8 mouse cellular contexts compared by ENCODE assay signal in genomic region chr17:74993726-74994581, GRCm38 (mm10). TPM values are rescaled to one million over a fixed set of nuclear protein-coding genes. Genes with fewer than 3 reads are reported as not detected.
A peak's percentile ranks its signal among the peaks of the same experiment; 100 is the strongest.
DNase-seq lines count a peak whose midpoint lies in the region; ATAC-seq and TF ChIP-seq lines count a peak whose summit lies in the region.

No protein-coding gene starts in this region.

- no peak for TF ChIP-seq CTCF in midbrain, postnatal 0 days (IDR thresholded peaks at IDR 0.05)

- peak; percentile 83 for ATAC-seq in limb, embryonic 15.5 days (ENCODE audit: insufficient number of reproducible peaks, low FRiP score, low TSS enrichment, low read depth)
- ATAC-seq in midbrain, postnatal 0 days (ENCODE audit: low FRiP score): no peak

- no peaks in the 10 kb centered on the region for H3K27me3 ChIP-seq in limb, embryonic 15.5 days
- H3K27me3 ChIP-seq in midbrain, postnatal 0 days (ENCODE audit: insufficient read depth, low read length): no peaks in the 10 kb centered on the region

- DNase-seq in gastrocnemius, postnatal 14 days: peak; percentile 35
- DNase-seq in gastrocnemius, postnatal 36 days: no peak
- DNase-seq in embryo, embryonic 9.5 days (ENCODE audit: extremely low spot score): peak; percentile 86
- DNase-seq in heart, postnatal 4 days: peak; percentile 65
- DNase-seq in midbrain, postnatal 0 days (ENCODE audit: low spot score): no peak
- no peak for DNase-seq in cerebellum, adult 9-10 months
- no peak for DNase-seq in natural killer cell, adult 2 months (ENCODE audit: low spot score in 2 of 2)

- H3K27ac ChIP-seq in limb, embryonic 15.5 days: peak overlapping the region; percentile 87
- H3K27ac ChIP-seq in midbrain, postnatal 0 days (ENCODE audit: low read depth, low read length): no peak overlapping the region

- H3K4me2 ChIP-seq in limb, embryonic 15.5 days: peak overlapping the region; percentile 48
- peak overlapping the region; percentile 41 for H3K4me2 ChIP-seq in midbrain, postnatal 0 days (ENCODE audit: low read depth, low read length, poor library complexity, severe bottlenecking)

- H3K4me3 ChIP-seq in limb, embryonic 15.5 days: peak overlapping the region; percentile 34
- H3K4me3 ChIP-seq in midbrain, postnatal 0 days (ENCODE audit: low read depth, low read length): peak overlapping the region; percentile 19; the same call in 1 of the 2 replicates

- 2% methylated on average over 26 of the region's 26 CpGs for WGBS in limb, embryonic 15.5 days
- 4% methylated on average over 26 of the region's 26 CpGs for WGBS in midbrain, postnatal 0 days

- no peak overlapping the region for H3K9ac ChIP-seq in limb, embryonic 15.5 days
- no peak overlapping the region for H3K9ac ChIP-seq in midbrain, postnatal 0 days (replicated peaks; ENCODE audit: low read length, poor library complexity, severe bottlenecking)

- peaks cover 28% of the 10 kb centered on the region for H3K4me1 ChIP-seq in limb, embryonic 15.5 days
- H3K4me1 ChIP-seq in midbrain, postnatal 0 days (ENCODE audit: insufficient read depth, low read length): no peaks in the 10 kb centered on the region

- intact Hi-C loops in gastrocnemius, postnatal 14 days (cut with DNase I; ENCODE audit: low total_unique reads): no loop called here
- intact Hi-C loops in gastrocnemius, postnatal 36 days (cut with DNase I): no loop called here

- H3K36me3 ChIP-seq in limb, embryonic 15.5 days: no peaks in the 10 kb centered on the region
- no peaks in the 10 kb centered on the region for H3K36me3 ChIP-seq in midbrain, postnatal 0 days (ENCODE audit: insufficient read depth, low read length)

- no peaks in the 10 kb centered on the region for H3K9me3 ChIP-seq in limb, embryonic 15.5 days
- H3K9me3 ChIP-seq in midbrain, postnatal 0 days (ENCODE audit: low read length): no peaks in the 10 kb centered on the region

RNA-seq across cellular contexts. Expression of gene Ltbp1, which starts 11.4 kb away (rescaled TPM):
- 10 to 100 TPM; 18.4 to 18.7 TPM for total RNA-seq in gastrocnemius, postnatal 14 days (2021)
- total RNA-seq in gastrocnemius, postnatal 36 days (2021): 1 to 10 TPM; 8.0 to 8.3 TPM
- 10 to 100 TPM; 63.8 to 67.0 TPM for total RNA-seq in heart, postnatal 4 days (2021)
- 65.8 and 78.6 TPM in 2 replicates for polyA plus RNA-seq in limb, embryonic 15.5 days (2015; fragmentation: Nextera tagmentation; extraction: Ambion mirVana)
- 2.3 and 3.0 TPM in 2 replicates for total RNA-seq in midbrain, postnatal 0 days (2014; rRNA removed)
- 0.89 and 1.0 TPM in 2 replicates for polyA plus RNA-seq in midbrain, postnatal 0 days (2015; fragmentation: Nextera tagmentation; extraction: Ambion mirVana)

Comparison
In these comparisons a context has a peak if more than half of its experiments do, and no peak if none do; other contexts are left out.
1. DNase-seq: peak in gastrocnemius, postnatal 14 days (single experiment), embryo, embryonic 9.5 days (single experiment) and heart, postnatal 4 days (single experiment); none in gastrocnemius, postnatal 36 days (0 of 2), midbrain, postnatal 0 days (single experiment), cerebellum, adult 9-10 months (single experiment) and natural killer cell, adult 2 months (0 of 2).